Mouse (Mus musculus) embryonic facial prominence, embryonic 12.5 days (tissue): ENCODE measurements around the gene Purb. TPM values are rescaled to one million over a fixed set of nuclear protein-coding genes. Genes with fewer than 3 reads are reported as not detected.
A peak's percentile ranks its signal among the peaks of the same experiment; 100 is the strongest.
"Not testable (repeated sequence)": the region's sequence is repeated elsewhere in the genome, so short reads cannot be mapped to it uniquely, and the experiment has no call there.

Source experiments
- ATAC-seq: fragments of 200-750 bp; cut with Nextera tagmentation; 2 replicates; pipeline ENCODE4 v1.8.0; 2017; ENCODE audit not compliant: insufficient number of reproducible peaks, insufficient read depth, low FRiP score, low TSS enrichment
- H3K27ac ChIP-seq: fragments of 300-500 bp; sonication (generic); 2 replicates; pipeline ENCODE4 v1.5.1; 2016; ENCODE audit warnings: mild to moderate bottlenecking
- H3K27me3 ChIP-seq: fragments of 300-500 bp; sonication (generic); 2 replicates; pipeline ENCODE4 v1.6.1; 2016; ENCODE audit warnings: mild to moderate bottlenecking, moderate library complexity
- H3K36me3 ChIP-seq: fragments of 300-500 bp; sonication (generic); 2 replicates; pipeline ENCODE4 v1.6.1; 2016; ENCODE audit warnings: mild to moderate bottlenecking
- H3K4me1 ChIP-seq: fragments of 300-500 bp; sonication (generic); 2 replicates; pipeline ENCODE4 v1.6.1; 2016
- H3K4me2 ChIP-seq: fragments of 300-500 bp; sonication (generic); replicated peaks from 2 replicates; pipeline ENCODE4 v1.6.1; 2016; ENCODE audit warnings: mild to moderate bottlenecking, moderate library complexity
- H3K4me3 ChIP-seq: fragments of 300-500 bp; sonication (generic); 2 replicates; pipeline ENCODE4 v1.5.1; 2016; ENCODE audit warnings: mild to moderate bottlenecking
- H3K9ac ChIP-seq: fragments of 300-500 bp; sonication (generic); 2 replicates; pipeline ENCODE4 v1.6.1; 2016; ENCODE audit warnings: mild to moderate bottlenecking, moderate library complexity
- H3K9me3 ChIP-seq: fragments of 300-500 bp; sonication (generic); 2 replicates; pipeline ENCODE4 v1.6.1; 2016; ENCODE audit warnings: mild to moderate bottlenecking, moderate library complexity
- WGBS: fragments of 180-500 bp; shearing (Covaris S2); methylation state at CpG from one replicate; pipeline ENCODE4 v1.1.7; 2016; 5-methylcytosine and 5-hydroxymethylcytosine counted together
- polyA plus RNA-seq: library from polyadenylated mRNA; unstranded; fragments of >200 nt; fragmentation: Nextera tagmentation; extraction: Ambion mirVana; gene quantifications from 2 replicates; pipeline ENCODE4 v1.2.1, GENCODE M21; 2016

The Purb gene
- polyA plus RNA-seq, 1 experiment from 2014 or later: 21.7 TPM

DNA sequence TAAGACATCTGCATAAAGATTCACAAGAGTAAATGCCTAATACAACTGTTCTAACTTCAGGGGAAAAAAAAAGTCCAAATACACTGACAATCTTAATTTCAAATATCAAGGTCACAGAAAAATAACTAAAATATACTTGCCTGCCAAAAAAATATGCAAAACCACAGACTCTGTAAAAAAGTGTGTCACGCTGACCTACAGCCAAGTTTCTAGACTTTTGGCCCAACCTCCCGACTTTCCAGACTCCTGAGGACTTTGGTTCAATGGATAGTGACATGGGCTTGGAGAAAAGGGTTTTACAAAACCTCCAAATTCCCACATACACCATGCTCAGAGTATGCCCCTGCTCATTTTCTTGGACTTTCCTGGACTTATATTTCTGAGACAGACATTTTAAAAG, 7.2 kb downstream of the Purb start:
- Histone ChIP-seq H3K27ac (no peak overlapping the region), H3K4me3 (no peak overlapping the region), H3K9me3 (no peaks in the 10 kb centered on the region), H3K4me1 (peaks cover 28% of the 10 kb centered on the region), H3K4me2 (no peak overlapping the region), H3K27me3 (no peaks in the 10 kb centered on the region), H3K9ac (no peak overlapping the region), H3K36me3 (peaks cover 21% of the 10 kb centered on the region)
- no peak for ATAC-seq
- 83% methylated on average over 2 of the region's 2 CpGs for WGBS

DNA sequence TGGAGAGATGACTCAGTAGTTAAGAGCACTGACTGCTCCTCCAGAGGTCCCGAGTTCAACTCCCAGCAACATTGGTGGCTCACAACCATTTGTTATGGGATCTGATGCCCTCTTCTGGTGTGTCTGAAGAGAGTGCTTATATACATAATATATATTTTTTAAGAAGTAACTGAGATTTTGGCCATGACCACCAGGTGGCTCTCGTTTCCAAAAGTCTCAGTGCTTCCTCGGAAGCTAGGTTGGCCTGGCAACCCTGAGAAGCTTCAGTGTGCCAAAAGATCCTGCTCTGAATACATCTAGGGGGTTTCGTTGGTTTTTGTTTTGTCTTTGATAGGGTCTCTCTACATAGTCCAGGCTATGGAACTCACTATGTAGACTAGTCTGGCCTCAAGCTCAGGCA, 10.6 kb downstream of the Purb start:
- no peak overlapping the region for H3K27ac ChIP-seq
- ATAC-seq: no peak
- no peaks in the 10 kb centered on the region for H3K27me3 ChIP-seq
- H3K4me2 ChIP-seq: no peak overlapping the region
- no peak overlapping the region for H3K4me3 ChIP-seq
- no peaks in the 10 kb centered on the region for H3K9me3 ChIP-seq
- H3K4me1 ChIP-seq: peaks cover 2% of the 10 kb centered on the region; the same call in 1 of the 2 replicates
- WGBS: 34% methylated on average over 4 of the region's 4 CpGs
- no peak overlapping the region for H3K9ac ChIP-seq
- peaks cover 21% of the 10 kb centered on the region for H3K36me3 ChIP-seq

DNA sequence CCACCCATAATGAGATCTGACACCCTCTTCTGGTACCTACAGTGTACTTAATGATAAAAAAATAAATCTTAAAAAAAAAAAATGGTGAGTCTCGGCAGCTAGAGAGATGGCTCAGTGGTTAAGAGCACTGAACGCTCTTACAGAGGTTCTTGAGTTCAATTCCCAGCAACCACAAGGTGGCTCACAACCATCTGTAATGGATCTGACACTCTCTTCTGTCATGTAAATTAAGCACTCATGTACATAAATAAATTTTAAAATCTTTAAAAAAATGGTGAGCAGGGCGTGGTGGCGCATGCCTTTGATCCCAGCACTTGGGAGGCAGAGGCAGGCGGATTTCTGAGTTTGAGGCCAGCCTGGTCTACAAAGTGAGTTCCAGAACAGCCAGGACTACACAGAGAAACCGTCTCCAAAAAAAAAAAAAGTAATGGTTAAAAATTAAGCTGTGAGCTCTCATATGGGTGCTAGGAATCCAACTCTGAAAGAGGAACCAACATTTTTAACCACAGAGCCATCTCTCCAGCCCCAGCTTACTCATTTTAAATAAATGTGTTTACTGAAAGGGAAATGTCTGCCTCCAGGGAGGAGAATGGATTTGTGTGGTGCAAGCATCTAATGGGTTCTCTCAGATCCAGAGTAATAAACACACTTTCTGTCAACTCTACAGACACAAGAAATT, 12.4 kb downstream of the Purb start:
- no peak overlapping the region for H3K9ac ChIP-seq
- WGBS: 87% methylated on average over 6 of the region's 6 CpGs
- no peak for ATAC-seq

DNA sequence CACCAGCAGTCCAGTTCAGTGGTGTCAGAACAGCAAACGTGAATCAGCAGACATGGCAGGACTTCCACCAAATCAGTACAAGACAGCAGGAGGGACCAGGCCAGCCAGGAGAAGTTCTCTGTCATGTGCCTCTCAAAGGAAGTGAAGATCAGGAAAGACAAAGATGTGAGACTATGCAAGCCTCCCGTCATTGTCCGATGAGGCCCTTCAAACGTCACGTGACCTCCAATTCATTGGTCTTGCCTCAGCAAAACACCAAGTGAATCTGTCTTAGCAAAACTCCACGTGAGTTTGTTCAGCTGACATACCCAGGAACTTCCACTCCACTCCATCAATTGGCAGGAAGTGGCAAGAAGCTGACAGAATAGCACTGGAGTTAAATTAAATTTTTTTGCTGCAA, 19.6 kb downstream of the Purb start:
- H3K4me1 ChIP-seq: no peaks in the 10 kb centered on the region
- ATAC-seq: no peak

More for the DNA sequence above, 12.4 kb downstream of the Purb start:
- H3K4me2 ChIP-seq: no peak overlapping the region
- H3K9me3 ChIP-seq: no peaks in the 10 kb centered on the region
- no peak overlapping the region for H3K27ac ChIP-seq
- H3K4me1 ChIP-seq: no peaks in the 10 kb centered on the region
- no peaks in the 10 kb centered on the region for H3K27me3 ChIP-seq
- H3K4me3 ChIP-seq: no peak overlapping the region
- peaks cover 21% of the 10 kb centered on the region for H3K36me3 ChIP-seq

DNA sequence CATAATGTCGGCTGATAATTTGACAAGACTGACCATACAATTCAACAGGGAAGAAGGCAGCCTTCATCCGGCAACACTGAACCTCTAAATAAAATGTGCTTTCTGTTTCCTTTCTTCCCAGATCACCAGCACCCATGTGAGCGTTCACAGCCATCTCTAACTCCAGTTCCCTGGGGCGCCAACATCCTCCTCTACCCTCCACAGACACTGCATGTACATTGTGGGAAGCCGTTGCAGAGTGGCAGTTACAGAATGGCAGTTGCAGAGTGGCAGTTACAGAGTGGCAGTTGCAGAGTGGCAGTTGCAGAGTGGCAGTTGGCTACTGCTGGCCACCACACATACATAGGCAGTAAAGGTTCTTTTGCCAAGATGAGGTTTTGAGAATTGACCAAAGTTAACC, 27.6 kb downstream of the Purb start:
- WGBS: 96% methylated on average over 5 of the region's 5 CpGs

More for the DNA sequence above, 19.6 kb downstream of the Purb start:
- Histone ChIP-seq H3K4me2 (no peak overlapping the region), H3K27me3 (no peaks in the 10 kb centered on the region), H3K9ac (no peak overlapping the region), H3K9me3 (no peaks in the 10 kb centered on the region), H3K4me3 (no peak overlapping the region), H3K27ac (no peak overlapping the region), H3K36me3 (no peaks in the 10 kb centered on the region)
- 85% methylated on average over 6 of the region's 6 CpGs for WGBS

DNA sequence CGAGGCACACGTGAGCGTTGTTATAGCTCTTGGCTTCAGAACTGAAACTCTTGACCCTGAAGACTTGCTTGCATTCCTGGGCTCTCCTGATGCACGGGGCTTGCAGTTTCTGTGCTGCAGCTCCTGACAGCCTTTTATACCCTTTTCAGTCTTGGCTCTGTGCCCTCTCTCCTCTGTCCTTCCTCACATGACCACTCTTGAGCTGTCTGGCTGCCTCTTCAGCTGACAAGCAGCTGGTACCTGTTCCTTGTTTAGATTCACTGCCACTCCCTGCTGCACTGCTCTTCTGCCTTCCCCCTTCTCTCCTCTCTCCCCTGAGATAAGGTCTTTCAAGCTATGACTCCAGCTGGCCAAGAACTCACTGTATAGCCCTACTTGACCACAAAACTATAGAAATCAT, 28.2 kb downstream of the Purb start:
- no peak overlapping the region for H3K27ac ChIP-seq
- no peaks in the 10 kb centered on the region for H3K36me3 ChIP-seq
- H3K27me3 ChIP-seq: no peaks in the 10 kb centered on the region
- H3K4me2 ChIP-seq: no peak overlapping the region
- H3K4me3 ChIP-seq: no peak overlapping the region
- ATAC-seq: no peak
- H3K9me3 ChIP-seq: no peaks in the 10 kb centered on the region
- no peak overlapping the region for H3K9ac ChIP-seq
- 87% methylated on average over 4 of the region's 4 CpGs for WGBS
- H3K4me1 ChIP-seq: peaks cover 5% of the 10 kb centered on the region; the same call in 1 of the 2 replicates

More for the DNA sequence above, 27.6 kb downstream of the Purb start:
- H3K4me2 ChIP-seq, H3K4me3 ChIP-seq, H3K9me3 ChIP-seq, H3K27ac ChIP-seq, H3K9ac ChIP-seq, ATAC-seq, H3K27me3 ChIP-seq, H3K36me3 ChIP-seq, H3K4me1 ChIP-seq: not testable (repeated sequence)

DNA sequence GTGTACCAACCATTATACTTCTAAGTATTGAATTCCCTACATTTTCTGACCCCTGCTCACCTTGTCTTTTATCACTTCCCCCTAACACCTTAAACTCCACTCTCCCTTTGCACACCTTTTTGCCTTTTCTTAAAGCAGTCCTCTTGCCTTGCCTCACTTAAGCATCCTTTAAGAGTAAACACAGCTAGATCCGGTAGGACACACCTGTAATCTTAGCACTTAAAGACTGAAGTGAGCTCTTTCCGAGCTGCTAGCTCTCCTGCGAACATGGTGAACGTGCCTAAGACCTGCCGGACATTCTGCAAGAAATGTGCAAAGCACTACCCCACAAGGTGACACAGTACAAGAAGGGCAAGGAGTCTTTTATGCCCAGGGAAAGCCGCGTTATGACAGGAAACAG, 29.8 kb downstream of the Purb start:
- Histone ChIP-seq H3K9me3 (no peaks in the 10 kb centered on the region), H3K36me3 (no peaks in the 10 kb centered on the region; the same call in none of the 2 replicates), H3K4me3 (no peak overlapping the region), H3K4me2 (no peak overlapping the region), H3K27ac (no peak overlapping the region), H3K27me3 (no peaks in the 10 kb centered on the region), H3K4me1 (peaks cover 5% of the 10 kb centered on the region; the same call in 1 of the 2 replicates), H3K9ac (no peak overlapping the region)
- WGBS: 92% methylated on average over 7 of the region's 7 CpGs
- ATAC-seq: no peak

DNA sequence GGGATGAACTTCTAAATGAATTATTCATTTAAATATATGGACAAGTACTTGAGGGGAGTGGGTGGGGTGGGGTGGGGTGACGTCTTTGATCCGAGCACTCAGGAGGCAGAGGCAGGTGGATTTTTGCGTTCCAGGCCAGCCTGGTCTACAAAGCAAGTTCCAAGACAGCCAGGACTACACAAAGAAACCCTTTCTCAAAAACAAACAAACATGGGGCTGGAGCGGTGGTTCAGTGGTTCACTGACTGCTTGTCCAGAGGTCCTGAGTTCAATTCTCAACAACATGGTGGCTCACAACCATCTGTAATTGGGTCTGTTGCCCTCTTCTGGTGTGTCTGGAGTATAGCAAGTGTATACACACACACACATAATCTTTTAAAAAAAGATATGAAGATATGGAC, 30.3 kb downstream of the Purb start:
- H3K27me3 ChIP-seq: no peaks in the 10 kb centered on the region
- H3K4me2 ChIP-seq: no peak overlapping the region
- WGBS: 75% methylated on average over 4 of the region's 4 CpGs
- no peaks in the 10 kb centered on the region; the same call in none of the 2 replicates for H3K36me3 ChIP-seq
- peaks cover 5% of the 10 kb centered on the region; the same call in 1 of the 2 replicates for H3K4me1 ChIP-seq
- H3K9me3 ChIP-seq: no peaks in the 10 kb centered on the region
- no peak for ATAC-seq
- H3K27ac ChIP-seq: no peak overlapping the region
- H3K9ac ChIP-seq: no peak overlapping the region
- no peak overlapping the region for H3K4me3 ChIP-seq

DNA sequence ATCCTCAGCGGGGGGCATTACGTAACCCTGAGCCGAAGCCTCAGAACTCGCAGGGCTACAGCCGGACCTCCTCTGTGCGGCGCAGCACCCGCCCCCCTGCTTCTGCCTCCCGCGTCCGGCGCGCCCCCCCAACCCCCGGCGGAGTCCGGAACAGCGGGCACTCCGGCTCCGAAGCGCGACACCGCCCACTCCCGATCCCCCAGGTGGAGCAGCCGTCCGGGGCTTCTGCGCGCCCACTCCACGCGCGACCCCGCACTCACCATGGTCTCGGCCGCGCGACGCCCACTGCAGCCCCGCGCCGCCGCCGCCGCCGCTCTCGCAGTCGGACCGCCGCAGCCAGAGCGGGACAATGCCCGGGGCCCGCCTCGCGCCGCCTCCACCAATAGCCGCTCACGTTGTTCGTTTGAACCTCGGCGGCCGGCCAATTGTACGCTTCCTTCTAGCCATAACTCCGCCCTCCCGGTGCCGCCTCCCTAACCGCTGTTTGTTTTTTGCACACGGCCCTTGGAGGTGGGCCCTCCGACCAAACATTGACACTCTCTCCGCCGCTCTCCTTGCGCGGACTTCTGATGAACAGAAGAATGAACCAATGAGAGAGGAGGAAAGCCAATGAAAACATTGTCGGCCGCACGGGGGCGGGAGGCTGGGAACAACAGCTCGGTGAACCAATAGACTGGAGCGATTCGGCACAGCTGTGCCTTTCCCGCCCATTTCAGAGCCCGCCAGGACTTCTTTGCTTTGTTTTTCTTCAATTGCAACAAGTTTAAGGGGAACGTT, 31.5 kb downstream of the Purb start, which contains the start of gene H2afv:
Gene H2afv (minus strand): TSS at position 367 of the 777 bp plus-strand sequence.
- peak; percentile 98 for ATAC-seq
- Histone ChIP-seq H3K9me3 (no peaks in the 10 kb centered on the region), H3K9ac (peak within 1 kb of the TSS; percentile 90), H3K4me2 (peak within 1 kb of the TSS; percentile 73), H3K36me3 (no peaks in the 10 kb centered on the region; the same call in none of the 2 replicates), H3K27me3 (no peaks in the 10 kb centered on the region), H3K4me1 (peaks cover 5% of the 10 kb centered on the region; the same call in 1 of the 2 replicates), H3K27ac (peak within 1 kb of the TSS; percentile 96), H3K4me3 (peak within 1 kb of the TSS; percentile 72)
- WGBS: under 1% methylated on average over 56 of the region's 80 CpGs

DNA sequence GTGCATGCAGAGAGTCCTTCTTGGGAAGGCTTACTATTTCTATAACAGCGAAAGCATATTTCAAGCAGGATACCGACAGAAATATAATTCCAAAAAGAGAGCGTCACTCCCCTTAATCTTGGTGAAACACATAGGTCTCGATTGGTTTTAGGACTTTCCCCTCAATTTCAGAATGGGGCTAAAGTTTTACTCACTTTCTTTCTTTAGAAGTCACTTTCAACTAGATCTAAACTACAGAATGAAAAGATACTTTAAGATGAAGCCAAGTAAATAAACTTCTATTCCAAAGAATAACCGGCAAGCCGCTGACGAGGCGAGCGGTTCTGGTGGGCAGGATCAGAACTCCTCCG, 32.0 kb downstream of the Purb start:
- WGBS: 2% methylated on average over 10 of the region's 10 CpGs

DNA sequence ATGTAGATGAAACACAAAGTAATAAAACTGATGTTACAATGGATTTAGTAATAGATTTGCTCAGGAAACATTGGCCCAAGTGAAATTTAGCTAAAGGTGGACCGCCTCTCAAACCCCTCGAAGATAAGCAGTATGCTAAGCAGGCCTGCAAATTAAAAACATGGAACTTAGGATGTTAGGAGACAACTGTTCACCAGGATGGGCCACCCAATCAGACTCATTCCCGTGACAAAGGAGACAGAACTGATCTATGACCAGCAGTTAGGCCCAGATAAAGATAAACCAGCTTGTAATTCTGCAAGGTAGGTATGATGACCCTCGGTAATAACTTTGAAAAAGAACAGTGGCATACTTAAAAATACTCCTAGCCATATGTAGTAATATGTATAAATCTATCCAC, 32.6 kb downstream of the Purb start:
- Histone ChIP-seq H3K4me3 (peak overlapping the region; percentile 72), H3K9ac (peak overlapping the region; percentile 90), H3K9me3 (no peaks in the 10 kb centered on the region), H3K36me3 (peaks cover 9% of the 10 kb centered on the region), H3K27me3 (no peaks in the 10 kb centered on the region), H3K27ac (no peak overlapping the region; the same call in 1 of the 2 replicates), H3K4me2 (peak overlapping the region; percentile 73), H3K4me1 (peaks cover 5% of the 10 kb centered on the region; the same call in 1 of the 2 replicates)
- no peak for ATAC-seq
- 63% methylated on average over 4 of the region's 4 CpGs for WGBS

More for the DNA sequence above, 32.0 kb downstream of the Purb start:
- peaks cover 5% of the 10 kb centered on the region; the same call in 1 of the 2 replicates for H3K4me1 ChIP-seq
- H3K9me3 ChIP-seq: no peaks in the 10 kb centered on the region
- ATAC-seq: no peak
- H3K27me3 ChIP-seq: no peaks in the 10 kb centered on the region
- peak overlapping the region; percentile 90 for H3K9ac ChIP-seq
- H3K4me3 ChIP-seq: peak overlapping the region; percentile 72
- H3K27ac ChIP-seq: peak overlapping the region; percentile 96
- peak overlapping the region; percentile 73 for H3K4me2 ChIP-seq
- peaks cover 3% of the 10 kb centered on the region for H3K36me3 ChIP-seq

DNA sequence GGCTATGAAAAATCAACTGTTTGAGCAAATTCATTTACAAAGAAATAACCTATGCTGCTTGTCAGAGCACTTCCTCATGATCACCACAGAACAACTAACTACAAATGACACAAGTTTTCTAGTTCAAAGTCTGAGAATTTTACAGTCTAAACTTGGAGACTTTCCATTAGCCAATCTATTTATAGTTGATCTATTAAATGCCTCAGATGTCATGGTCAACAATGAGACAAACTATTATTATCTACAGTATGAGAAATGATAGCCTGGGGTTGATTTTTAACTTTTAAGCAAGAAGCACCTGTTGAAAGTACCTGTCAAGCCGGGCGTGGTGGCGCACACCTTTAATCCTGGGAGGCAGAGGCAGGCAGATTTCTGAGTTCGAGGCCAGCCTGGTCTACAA, 33.2 kb downstream of the Purb start:
- Histone ChIP-seq H3K4me2 (no peak overlapping the region), H3K9ac (no peak overlapping the region), H3K4me3 (no peak overlapping the region), H3K27me3 (no peaks in the 10 kb centered on the region), H3K4me1 (peaks cover 5% of the 10 kb centered on the region; the same call in 1 of the 2 replicates), H3K36me3 (peaks cover 14% of the 10 kb centered on the region), H3K27ac (no peak overlapping the region), H3K9me3 (no peaks in the 10 kb centered on the region)
- WGBS: 97% methylated on average over 4 of the region's 4 CpGs
- ATAC-seq: no peak
